Mouse (Mus musculus) neutrophil, adult 83 days (primary cell): ENCODE data around the gene Prkar1a. TPM values are rescaled to one million over a fixed set of nuclear protein-coding genes. Genes with fewer than 3 reads are reported as not detected.

Source experiments
- total RNA-seq, 2 experiments: library from RNA; stranded (reverse); gene quantifications; one replicate each; pipeline ENCODE4 v1.2.4; 2023

Prkar1a gene
- 100 to 1,000 TPM; 143 to 146 TPM for total RNA-seq

GRCm38 (mm10) chr11:109649206-109649605, at the start of gene Prkar1a:
Gene Prkar1a, plus strand, starts transcription at chr11:109649405.

DNA sequence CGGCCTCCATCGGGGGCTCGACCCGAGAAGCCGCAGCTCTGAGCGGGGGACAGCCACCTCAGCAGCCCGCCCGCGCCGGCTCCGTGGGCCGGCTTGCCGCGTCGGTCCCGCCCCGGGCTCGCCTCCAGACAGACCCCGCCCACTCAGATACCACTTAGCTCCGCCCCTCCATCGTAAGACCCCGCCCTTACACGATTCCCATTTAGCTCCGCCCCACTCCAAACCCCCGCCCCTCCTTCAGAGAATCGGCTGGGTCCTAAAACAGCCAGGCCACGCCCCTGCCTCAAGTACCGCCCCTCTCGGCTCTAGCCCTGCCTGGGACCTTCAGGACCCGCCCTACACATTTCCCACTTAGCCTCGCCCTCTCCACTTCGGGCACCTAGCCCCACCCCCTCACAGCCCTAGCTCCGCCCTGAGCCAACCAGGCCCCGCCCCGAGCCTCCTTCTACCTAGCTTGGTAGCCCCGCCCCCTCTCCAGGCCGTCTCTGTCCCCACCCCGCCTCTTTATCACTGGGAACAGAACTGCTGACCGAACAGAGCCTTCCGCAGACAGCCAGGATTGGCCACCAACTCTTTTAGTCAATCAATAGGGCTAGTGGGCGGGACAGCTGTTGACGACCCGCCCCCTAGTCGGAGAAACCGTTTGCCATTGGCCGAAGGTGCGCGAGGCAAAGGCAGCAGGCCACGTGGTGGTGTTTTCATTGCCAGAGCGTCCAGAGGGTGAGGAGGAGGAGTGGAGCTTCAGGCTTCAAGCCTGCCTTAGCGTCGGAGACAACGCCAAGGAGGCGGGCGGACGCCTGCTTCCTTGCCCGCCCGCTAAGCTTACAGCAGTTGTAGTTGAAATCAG, 37.7 kb upstream of the Prkar1a start, which contains the start of gene Wipi1:
Gene Wipi1, minus strand, starts transcription at position 665 of the 847 bp plus-strand sequence.

Other genes with a start within 250 kb of the Prkar1a start
- not detected for gene 9930022D16Rik, start 235.5 kb upstream of the Prkar1a start, total RNA-seq
- gene Amz2, start 223.5 kb upstream of the Prkar1a start, total RNA-seq, result 10 to 100 TPM; 17.9 to 20.1 TPM
- 10 to 100 TPM; 28.4 to 38.3 TPM for gene Arsg, start 176.0 kb upstream of the Prkar1a start, total RNA-seq
- 10 to 100 TPM; 59.3 to 62.7 TPM for gene Slc16a6, start 175.8 kb upstream of the Prkar1a start, total RNA-seq
- 10 to 100 TPM; 44.9 to 45.6 TPM for gene Wipi1, start 37.4 kb upstream of the Prkar1a start, total RNA-seq
- under 1 TPM in 1 of 2 experiments, not detected in 1; 0.13 TPM for gene Fam20a, start 72.9 kb downstream of the Prkar1a start, total RNA-seq
- gene 1700012B07Rik, start 178.6 kb downstream of the Prkar1a start, total RNA-seq, result not detected